Comparison of ENCODE assay signal across 8 mouse cellular contexts in the genomic region with DNA sequence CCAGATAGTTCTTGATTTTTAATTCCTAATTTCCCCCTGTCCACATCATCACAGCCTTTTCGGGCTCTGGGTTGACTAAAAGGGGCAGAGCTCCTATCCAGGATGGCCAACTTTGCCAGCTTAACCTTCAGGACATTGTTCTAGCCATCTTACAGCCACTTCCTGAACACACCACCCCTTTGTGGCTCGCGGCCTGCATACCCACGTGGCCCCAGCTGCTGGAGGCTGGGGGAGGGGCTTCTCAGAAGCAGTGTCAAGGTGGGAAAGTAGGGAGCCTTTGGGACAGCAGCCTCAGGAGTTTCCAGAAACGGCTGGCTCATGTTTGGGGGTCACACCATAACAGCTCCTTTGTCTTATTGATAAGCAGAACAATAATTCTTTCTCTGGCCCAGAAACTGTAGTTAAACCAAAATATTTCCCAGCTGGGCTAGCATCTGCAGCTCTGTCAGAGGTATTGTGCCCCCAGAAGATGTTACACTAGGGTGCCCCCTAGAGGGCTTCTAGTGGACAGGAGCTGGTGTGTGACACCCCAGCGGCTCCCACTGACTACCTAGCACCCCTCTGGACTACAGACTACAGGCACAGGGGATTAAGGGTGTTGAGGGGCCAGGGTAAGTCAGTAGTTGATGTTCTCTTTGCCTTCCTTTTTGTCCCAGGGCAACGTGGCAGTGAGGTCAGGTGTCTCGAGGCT. TPM values are rescaled to one million over a fixed set of nuclear protein-coding genes. Genes with fewer than 3 reads are reported as not detected.
DNase-seq lines count a peak whose midpoint lies in the region; ATAC-seq and TF ChIP-seq lines count a peak whose summit lies in the region.

No protein-coding gene starts in this region.

- peaks cover 52% of the 10 kb centered on the region for H3K36me3 ChIP-seq in liver, adult 2 months (ENCODE audit: control insufficient read depth, insufficient read depth, low read length)
- peaks cover 26% of the 10 kb centered on the region for H3K36me3 ChIP-seq in midbrain, embryonic 15.5 days (replicated peaks)

- peaks cover 8% of the 10 kb centered on the region; the same call in 1 of the 2 replicates for H3K4me1 ChIP-seq in cerebellum, adult 2 months (ENCODE audit: control insufficient read depth, insufficient read depth, low read length)
- H3K4me1 ChIP-seq in liver, adult 2 months (ENCODE audit: control insufficient read depth, insufficient read depth, low read length) = peaks cover 18% of the 10 kb centered on the region
- no peaks in the 10 kb centered on the region for H3K4me1 ChIP-seq in midbrain, embryonic 15.5 days

- H3K27me3 ChIP-seq in cerebellum, adult 2 months (ENCODE audit: control insufficient read depth, insufficient read depth, low read length) = no peaks in the 10 kb centered on the region
- no peaks in the 10 kb centered on the region for H3K27me3 ChIP-seq in liver, adult 2 months (ENCODE audit: control insufficient read depth, insufficient read depth, low read length)
- H3K27me3 ChIP-seq in midbrain, embryonic 15.5 days (replicated peaks) = no peaks in the 10 kb centered on the region

- peak in 1 of 2 experiments; percentile 30 for DNase-seq in cerebellum, adult 2 months
- no peak for DNase-seq in cerebellum, adult 9-11 months
- no peak for DNase-seq in liver, adult 2 months (ENCODE audit: extremely low read depth, low read depth, low spot score)
- no peak for DNase-seq in liver
- peak; percentile 24 to 41 for DNase-seq in kidney, postnatal 36 days
- no peak for DNase-seq in adipocyte (ENCODE audit: low spot score)
- no peak for DNase-seq in urinary bladder, adult 2 months (ENCODE audit: low spot score)

- WGBS in cerebellum, adult 2 months = 64% methylated on average over 8 of the region's 8 CpGs
- WGBS in liver, adult 2 months = 59% methylated on average over 8 of the region's 8 CpGs
- WGBS in midbrain, embryonic 15.5 days = 56% methylated on average over 8 of the region's 8 CpGs

- no peak overlapping the region for H3K4me3 ChIP-seq in cerebellum, adult 2 months (replicated peaks; ENCODE audit: insufficient read depth, low read depth, low read length)
- H3K4me3 ChIP-seq in liver, adult 2 months (ENCODE audit: insufficient read depth, low read depth, low read length) = no peak overlapping the region
- no peak overlapping the region for H3K4me3 ChIP-seq in midbrain, embryonic 15.5 days

- peak; percentile 17; the same call in 1 of the 2 replicates for TF ChIP-seq CTCF in cerebellum, adult 2 months (IDR thresholded peaks at IDR 0.05; ENCODE audit: borderline replicate concordance, insufficient read depth, low read depth, low read length)
- peak; percentile 27; the same call in 1 of the 2 replicates for TF ChIP-seq CTCF in liver, adult 2 months (IDR thresholded peaks at IDR 0.05; ENCODE audit: low read depth, low read length)

- no peak overlapping the region for H3K4me2 ChIP-seq in midbrain, embryonic 15.5 days

- TF ChIP-seq POLR2A in cerebellum, adult 2 months (IDR thresholded peaks at IDR 0.05; ENCODE audit: borderline replicate concordance, insufficient read depth, low read length) = no peak
- no peak for TF ChIP-seq POLR2A in liver, adult 2 months (IDR thresholded peaks at IDR 0.05; ENCODE audit: extremely low read depth, insufficient read depth, low read length)

- 0 out of 2 replicates have a peak, but pooled peaks have one; percentile 28 for ATAC-seq in midbrain, embryonic 15.5 days (replicated peaks)

- no peaks in the 10 kb centered on the region for H3K79me2 ChIP-seq in liver, adult 2 months (ENCODE audit: control insufficient read depth, insufficient read depth, low read length)

- no peak overlapping the region for H3K27ac ChIP-seq in cerebellum, adult 2 months (ENCODE audit: insufficient read depth, low read length)
- peak overlapping the region; percentile 87; the same call in 1 of the 2 replicates for H3K27ac ChIP-seq in liver, adult 2 months (replicated peaks; ENCODE audit: insufficient read depth, low read depth, low read length)
- H3K27ac ChIP-seq in midbrain, embryonic 15.5 days = no peak overlapping the region

- H3K9ac ChIP-seq in liver, adult 2 months (ENCODE audit: low read depth, low read length) = no peak overlapping the region
- H3K9ac ChIP-seq in midbrain, embryonic 15.5 days = no peak overlapping the region

- H3K9me3 ChIP-seq in midbrain, embryonic 15.5 days = no peaks in the 10 kb centered on the region

RNA-seq across cellular contexts. Expression of a gene that starts 12.6 kb away (rescaled TPM):
- polyA plus RNA-seq in cerebellum, adult 2 months (2012; rRNA removed) = not detected in 2 replicates
- not detected in 2 replicates for total RNA-seq in liver, adult 2 months (2014; rRNA removed)
- polyA plus RNA-seq in liver, adult 2 months (2012; rRNA removed) = not detected in 2 replicates
- polyA plus RNA-seq in midbrain, embryonic 15.5 days (2015; fragmentation: Nextera tagmentation; extraction: Ambion mirVana) = 0.71 TPM in 1 of 2 replicates, not detected in the other
- polyA plus RNA-seq in urinary bladder, adult 2 months (2012; rRNA removed) = not detected in 2 replicates

RNA-seq across cellular contexts. Expression of a gene that starts 49.9 kb away (rescaled TPM):
- polyA plus RNA-seq in cerebellum, adult 2 months (2012; rRNA removed) = 0.02 TPM in 1 of 2 replicates, not detected in the other
- total RNA-seq in liver, adult 2 months (2014; rRNA removed) = 10.0 and 10.9 TPM in 2 replicates
- 20.5 and 24.3 TPM in 2 replicates for polyA plus RNA-seq in liver, adult 2 months (2012; rRNA removed)
- polyA plus RNA-seq in midbrain, embryonic 15.5 days (2015; fragmentation: Nextera tagmentation; extraction: Ambion mirVana) = 0.04 and 0.06 TPM in 2 replicates
- polyA plus RNA-seq in urinary bladder, adult 2 months (2012; rRNA removed) = 0.52 and 0.68 TPM in 2 replicates

RNA-seq across cellular contexts. Expression of a gene that starts 58.2 kb away (rescaled TPM):
- polyA plus RNA-seq in cerebellum, adult 2 months (2012; rRNA removed) = 56.0 and 59.1 TPM in 2 replicates
- 17.4 and 29.2 TPM in 2 replicates for total RNA-seq in liver, adult 2 months (2014; rRNA removed)
- polyA plus RNA-seq in liver, adult 2 months (2012; rRNA removed) = 39.6 and 45.2 TPM in 2 replicates
- polyA plus RNA-seq in midbrain, embryonic 15.5 days (2015; fragmentation: Nextera tagmentation; extraction: Ambion mirVana) = 39.1 and 40.0 TPM in 2 replicates
- polyA plus RNA-seq in urinary bladder, adult 2 months (2012; rRNA removed) = 30.7 and 33.5 TPM in 2 replicates

Comparison
In these comparisons a context has a peak if more than half of its experiments do, and no peak if none do; other contexts are left out.
1. DNase-seq: peak in kidney, postnatal 36 days (2 of 2); none in cerebellum, adult 9-11 months (single experiment), liver, adult 2 months (single experiment), liver (single experiment), adipocyte (single experiment) and urinary bladder, adult 2 months (single experiment).
2. RNA of a gene that starts 49.9 kb away (polyA plus RNA-seq): 20.5 to 24.3 TPM in liver, adult 2 months; 0.52 to 0.68 TPM in urinary bladder, adult 2 months, 0.04 to 0.06 TPM in midbrain, embryonic 15.5 days and 0.02 TPM in cerebellum, adult 2 months; every median in the first group is over 10 times any median in the second.